In genomic region chr2:33702705-33703104, GRCm38 (mm10) we compare ENCODE assay signal across 11 mouse cellular contexts.
DNase-seq lines count a peak whose midpoint lies in the region; ATAC-seq and TF ChIP-seq lines count a peak whose summit lies in the region.
"Had no signal": no experiment of that assay in that cellular context is flagged by ENCODE, and none has a peak within 500 bp of the region (broad histone marks: within the 10 kb centered on the region; RNA-seq: fewer than 3 reads in every experiment).

No protein-coding gene starts in this region.

- no peak for TF ChIP-seq CTCF in kidney, adult 2 months (conservative IDR thresholded peaks at IDR 0.05; ENCODE audit: insufficient read depth, insufficient read length, low read depth, low read length)

- no peak for TF ChIP-seq POLR2A in kidney, adult 2 months (IDR thresholded peaks at IDR 0.05; ENCODE audit: low read depth, low read length)

- H3K27ac ChIP-seq in kidney, adult 2 months (ENCODE audit: insufficient read depth, low read depth, low read length), result no peak overlapping the region
- no peak overlapping the region for H3K27ac ChIP-seq in kidney, embryonic 14.5 days (ENCODE audit: low read depth, low read length)
- peak overlapping the region; percentile 85 for H3K27ac ChIP-seq in limb, embryonic 13.5 days
- H3K27ac ChIP-seq: kidney, postnatal 0 days; liver, embryonic 14.5 days had no signal

- H3K27me3 ChIP-seq in kidney, adult 2 months (replicated peaks; ENCODE audit: control insufficient read depth, insufficient read depth, low read length), result no peaks in the 10 kb centered on the region
- H3K27me3 ChIP-seq in kidney, embryonic 14.5 days (ENCODE audit: control insufficient read depth, insufficient read depth, low read length), result peaks cover 30% of the 10 kb centered on the region
- H3K27me3 ChIP-seq in limb, embryonic 13.5 days, result peaks cover 59% of the 10 kb centered on the region

- H3K4me2 ChIP-seq in kidney, embryonic 14.5 days (replicated peaks; ENCODE audit: low read depth, low read length), result no peak overlapping the region
- peak overlapping the region; percentile 53 for H3K4me2 ChIP-seq in limb, embryonic 13.5 days (replicated peaks)

- no peak overlapping the region for H3K4me3 ChIP-seq in kidney, adult 2 months (ENCODE audit: insufficient read depth, low read depth, low read length)
- no peak overlapping the region for H3K4me3 ChIP-seq in kidney, embryonic 14.5 days (ENCODE audit: low read length)
- H3K4me3 ChIP-seq in limb, embryonic 13.5 days, result peak overlapping the region; percentile 24

- peak; percentile 25 for DNase-seq in kidney, adult 2 months
- peak; percentile 46 to 63 for DNase-seq in adrenal gland, adult 18-20 months (ENCODE audit: low spot score in 2 of 2)
- peak; percentile 31 for DNase-seq in gastrocnemius, postnatal 25 days
- no peak for DNase-seq in right cerebral cortex, postnatal 25 days
- no peak for DNase-seq in urinary bladder, adult 2 months (ENCODE audit: low spot score)
- DNase-seq: cerebellum, adult 2 months had no signal

- 82% methylated on average over 5 of the region's 5 CpGs for WGBS in kidney, adult 2 months
- WGBS in kidney, embryonic 14.5 days, result 74% methylated on average over 5 of the region's 5 CpGs
- WGBS in limb, embryonic 13.5 days, result 44% methylated on average over 5 of the region's 5 CpGs

- ATAC-seq in kidney, embryonic 14.5 days (ENCODE audit: low FRiP score, low TSS enrichment), result no peak
- ATAC-seq in limb, embryonic 13.5 days (ENCODE audit: low FRiP score, low read depth), result no peak
- ATAC-seq in erythroid progenitor cell, adult 5-6 weeks (replicated peaks; ENCODE audit: low FRiP score, poor library complexity, severe bottlenecking), result no peak

- H3K36me3 ChIP-seq in kidney, adult 2 months (ENCODE audit: control insufficient read depth, insufficient read depth, low read length), result no peaks in the 10 kb centered on the region
- H3K36me3 ChIP-seq in kidney, embryonic 14.5 days (ENCODE audit: control insufficient read depth, insufficient read depth, low read length), result no peaks in the 10 kb centered on the region
- no peaks in the 10 kb centered on the region for H3K36me3 ChIP-seq in limb, embryonic 13.5 days

- H3K9me3 ChIP-seq in kidney, embryonic 14.5 days (ENCODE audit: control insufficient read depth, low read length), result no peaks in the 10 kb centered on the region
- peaks cover 3% of the 10 kb centered on the region; the same call in 1 of the 2 replicates for H3K9me3 ChIP-seq in limb, embryonic 13.5 days

- H3K9ac ChIP-seq in kidney, embryonic 14.5 days (ENCODE audit: low read depth, low read length), result no peak overlapping the region
- H3K9ac ChIP-seq in limb, embryonic 13.5 days, result peak overlapping the region; percentile 50
- H3K9ac ChIP-seq: liver, embryonic 14.5 days had no signal

- H3K4me1 ChIP-seq in kidney, adult 2 months (ENCODE audit: control insufficient read depth, insufficient read depth, low read length), result no peaks in the 10 kb centered on the region
- H3K4me1 ChIP-seq in kidney, embryonic 14.5 days (ENCODE audit: control insufficient read depth, insufficient read depth, low read length), result no peaks in the 10 kb centered on the region
- peaks cover 71% of the 10 kb centered on the region for H3K4me1 ChIP-seq in limb, embryonic 13.5 days

Comparison
In these comparisons a context has a peak if more than half of its experiments do, and no peak if none do; other contexts are left out.
1. DNase-seq: peak in kidney, adult 2 months (single experiment), adrenal gland, adult 18-20 months (2 of 2) and gastrocnemius, postnatal 25 days (single experiment); none in right cerebral cortex, postnatal 25 days (single experiment) and urinary bladder, adult 2 months (single experiment).